Mouse (Mus musculus) common myeloid progenitor, adult 5-6 weeks (primary cell): ENCODE results near the gene Man1c1. TPM values are rescaled to one million over a fixed set of nuclear protein-coding genes. Genes with fewer than 3 reads are reported as not detected.

Experiments used
- ATAC-seq: replicated peaks from 2 replicates; pipeline ENCODE4 v1.8.0; 2016; ENCODE audit warnings: low read depth, mild to moderate bottlenecking, moderate TSS enrichment, inconsistent platforms; ENCODE audit not compliant: poor library complexity, severe bottlenecking
- total RNA-seq: library from RNA; stranded (forward); fragments of 200-1000, 187-1606 nt; gene quantifications from 2 replicates; pipeline ENCODE4 v1.2.3, GENCODE M21; 2017

Gene Man1c1
- total RNA-seq: 1.2 and 1.6 TPM in 2 replicates

- peak; percentile 90 for ATAC-seq
These were observed at the start of gene Man1c1 for GRCm38 (mm10) chr4:134703835-134704546. TSS of gene Man1c1 (minus strand) at chr4:134704290.

- ATAC-seq: peak; percentile 36
These were observed 49.6 kb upstream of the Man1c1 start for GRCm38 (mm10) chr4:134753516-134754261.

- no peak for ATAC-seq
These were observed 48.9 kb upstream of the Man1c1 start for GRCm38 (mm10) chr4:134752911-134753426.

DNA sequence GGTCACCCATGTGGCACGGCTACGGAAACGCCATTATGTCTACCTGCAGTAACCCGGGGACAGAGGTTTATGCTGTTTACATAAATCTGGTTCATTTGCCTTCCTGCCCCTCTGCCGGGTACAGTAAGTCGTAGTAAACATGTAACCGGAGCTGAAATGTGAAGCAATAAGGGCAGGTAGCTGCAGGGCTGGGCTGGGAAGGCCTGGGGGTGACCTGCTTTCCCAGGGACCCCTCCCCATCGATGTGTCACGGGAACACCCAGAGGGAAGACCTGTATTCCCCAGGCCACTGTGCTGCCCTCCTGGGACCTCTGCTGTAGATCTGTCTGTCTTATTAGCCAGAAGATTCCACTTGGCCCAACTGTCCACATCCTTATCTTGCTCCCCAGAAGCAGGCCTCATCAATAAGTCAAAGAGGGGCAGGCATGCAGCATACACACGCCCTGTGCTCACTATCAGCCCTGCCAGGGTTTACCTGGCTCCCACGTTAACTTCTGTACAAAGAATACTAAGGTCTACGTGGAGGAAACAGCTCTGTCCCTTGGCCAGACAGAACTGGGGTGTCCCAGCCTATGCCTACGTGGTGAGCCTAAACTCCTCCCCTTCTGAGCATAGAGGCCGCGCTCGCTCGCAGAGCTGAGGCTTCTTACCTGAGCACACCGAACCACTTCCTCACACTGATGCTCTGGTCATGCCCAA lies 47.7 kb upstream of the Man1c1 start:
- no peak for ATAC-seq

DNA sequence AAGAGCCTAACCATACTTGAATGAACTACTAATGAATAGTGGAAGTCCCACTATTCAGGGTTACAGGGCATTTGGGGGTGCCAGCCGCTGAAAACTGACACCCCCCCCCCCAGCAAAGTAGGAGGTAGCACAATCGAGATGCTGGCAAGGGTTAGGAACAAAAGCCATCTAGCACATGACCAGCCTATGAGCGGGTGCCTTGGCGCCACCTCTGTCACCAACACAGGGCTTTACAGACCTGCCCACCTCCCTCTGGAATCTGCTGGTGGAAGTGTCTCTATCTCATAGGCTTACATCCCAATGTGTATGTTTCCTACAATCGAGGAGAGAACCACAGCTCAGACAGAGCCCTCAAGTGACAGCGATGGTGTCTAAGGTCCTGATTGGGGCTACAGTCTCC lies 46.7 kb upstream of the Man1c1 start:
- no peak for ATAC-seq

DNA sequence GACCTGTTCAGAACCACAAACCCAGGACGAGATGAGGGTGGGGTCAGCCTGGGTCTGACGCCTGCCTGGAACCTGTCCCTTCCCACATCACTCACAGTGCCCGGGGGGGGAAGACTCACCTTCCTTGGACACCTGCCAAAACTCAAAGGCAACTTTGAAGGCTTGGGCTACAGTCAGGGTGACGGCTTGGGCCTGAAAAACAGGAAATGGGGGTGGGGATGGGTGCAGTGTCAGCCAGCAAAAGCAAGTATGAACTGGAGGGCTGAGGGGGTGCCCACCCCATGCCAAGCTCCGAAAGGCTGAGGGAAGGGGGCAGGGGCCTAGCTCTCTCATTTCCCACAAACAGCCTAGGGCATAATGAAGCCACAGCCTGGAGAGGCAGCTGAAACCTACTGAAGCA lies 46.2 kb upstream of the Man1c1 start:
- ATAC-seq: no peak

DNA sequence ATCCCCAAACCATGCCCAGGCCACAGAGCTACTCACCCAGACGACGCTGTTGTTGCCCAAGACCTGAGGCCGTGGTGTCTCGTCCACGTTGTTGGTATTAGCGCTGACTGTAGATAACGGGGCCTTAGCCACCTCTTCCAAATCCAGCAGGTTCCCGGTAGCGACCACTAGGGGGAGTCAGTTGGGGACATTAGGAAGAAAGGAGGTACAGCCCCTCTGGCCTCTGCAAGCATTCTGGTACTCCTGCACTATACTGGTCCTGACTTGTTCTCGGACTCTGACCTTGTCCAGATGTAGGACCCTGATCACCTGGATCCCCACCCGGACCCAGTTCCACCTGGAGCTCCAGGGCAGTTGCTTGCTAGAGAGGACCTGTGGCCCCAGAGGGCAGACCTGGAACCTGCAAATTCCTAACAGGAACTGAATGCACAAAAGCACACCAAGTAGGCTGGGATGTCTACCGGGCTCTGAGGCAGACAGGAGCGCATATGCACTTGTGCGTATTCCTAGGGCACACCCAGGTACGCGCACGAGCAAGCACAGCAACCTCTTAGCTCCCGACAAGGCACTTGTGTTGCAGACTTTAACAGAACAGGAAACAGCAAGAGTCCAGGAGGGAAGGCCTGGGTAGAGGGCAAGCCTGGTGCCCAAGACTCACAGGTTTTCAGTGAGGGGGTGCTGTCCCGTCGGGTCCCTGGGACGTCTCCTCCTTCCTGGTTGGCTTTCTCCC lies 45.4 kb upstream of the Man1c1 start:
- ATAC-seq: peak; percentile 46

DNA sequence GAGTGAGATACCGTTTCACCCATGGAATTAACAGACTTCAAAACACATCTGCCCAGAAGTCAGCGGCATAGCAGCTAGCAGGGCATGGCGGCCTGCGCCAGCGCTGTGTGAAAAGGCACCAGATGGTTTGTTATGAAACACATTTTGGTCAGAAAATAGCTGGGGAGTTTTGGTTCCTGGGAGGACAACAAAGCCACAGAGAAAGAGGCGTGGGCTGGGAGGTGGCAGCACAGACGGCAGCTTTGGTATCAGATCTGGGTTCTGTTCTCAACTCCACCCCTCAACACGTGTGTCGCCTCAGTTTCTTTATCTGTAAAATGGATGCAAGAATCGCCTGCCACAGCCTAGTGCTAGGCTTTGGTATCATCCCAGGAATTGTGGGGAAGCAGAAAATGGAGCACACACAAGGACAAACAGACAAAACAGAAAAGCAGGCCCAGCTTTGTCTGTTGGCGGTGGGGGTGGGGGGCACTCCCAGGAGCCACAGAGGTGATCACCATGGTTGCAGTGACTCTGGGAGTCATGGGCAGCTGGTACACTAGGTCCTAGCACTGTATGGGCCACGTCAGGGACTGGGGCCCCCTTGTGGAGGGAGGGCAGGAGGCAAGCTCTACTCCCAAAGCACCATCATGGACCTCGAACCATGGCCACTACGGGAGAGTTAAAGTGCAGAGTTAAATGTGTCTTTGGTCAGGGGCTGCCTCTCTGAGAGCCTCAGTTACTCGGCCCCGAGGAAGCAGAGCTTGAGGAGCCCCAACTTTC lies 42.0 kb upstream of the Man1c1 start:
- ATAC-seq: 0 out of 2 replicates have a peak, but pooled peaks have one; percentile 33

DNA sequence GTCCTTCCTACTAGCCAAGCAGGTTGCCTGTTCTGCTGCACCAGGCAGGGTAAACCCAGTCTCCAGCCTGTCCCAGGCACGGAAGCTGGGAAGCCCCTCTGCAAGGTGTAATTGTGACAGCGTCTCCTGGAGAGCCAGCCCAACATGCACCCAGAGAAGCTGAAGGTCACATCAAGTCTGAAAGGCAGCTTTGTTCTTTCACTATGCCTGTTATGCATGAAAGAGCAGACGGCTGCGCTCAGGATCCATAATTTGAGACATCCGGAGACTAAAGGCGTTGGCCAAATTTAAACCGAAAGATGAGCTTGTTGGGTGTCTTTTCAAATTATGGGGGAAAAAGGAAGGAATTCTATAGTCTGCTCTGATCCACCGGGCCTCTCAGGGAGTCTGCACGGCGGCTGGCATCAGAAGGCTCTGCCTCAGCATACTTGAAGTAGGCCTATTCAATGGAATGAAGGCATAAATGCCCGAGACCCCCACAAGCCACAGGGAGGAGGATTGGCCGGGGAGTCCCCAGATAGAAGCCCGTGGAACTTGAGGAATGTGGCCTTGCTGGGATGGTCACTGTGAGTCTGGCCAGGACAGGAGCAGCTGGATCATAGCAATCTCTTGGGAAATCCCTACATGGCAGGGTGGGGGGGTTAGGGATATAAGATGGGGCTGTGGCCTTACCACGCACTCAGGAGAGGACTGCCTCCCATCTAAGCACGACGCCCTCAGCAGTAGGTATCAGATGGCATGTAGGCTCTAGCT lies 40.0 kb upstream of the Man1c1 start:
- no peak for ATAC-seq

- ATAC-seq: no peak
These were observed 37.9 kb upstream of the Man1c1 start for GRCm38 (mm10) chr4:134741949-134742348.

DNA sequence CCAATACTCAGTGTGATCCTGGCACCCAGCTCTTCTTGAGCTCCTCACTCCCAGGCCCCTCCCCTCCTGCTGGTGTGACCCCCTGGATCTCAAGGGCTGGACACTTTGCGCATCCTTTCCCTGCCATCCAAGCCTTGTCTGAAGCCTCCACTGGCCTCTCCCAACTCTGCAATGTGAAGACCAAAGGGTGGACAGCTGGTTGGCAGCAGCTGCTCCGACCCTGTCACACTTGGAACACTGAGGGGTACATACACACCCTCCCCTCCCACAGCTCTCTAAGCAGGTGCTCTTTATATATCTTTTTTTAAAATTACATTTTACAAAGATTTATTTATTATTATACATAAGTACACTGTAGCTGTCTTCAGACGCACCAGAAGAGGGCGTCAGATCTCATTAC lies 36.1 kb upstream of the Man1c1 start:
- no peak for ATAC-seq

GRCm38 (mm10) chr4:134739530-134739929 lies 35.4 kb upstream of the Man1c1 start:
- no peak for ATAC-seq

DNA sequence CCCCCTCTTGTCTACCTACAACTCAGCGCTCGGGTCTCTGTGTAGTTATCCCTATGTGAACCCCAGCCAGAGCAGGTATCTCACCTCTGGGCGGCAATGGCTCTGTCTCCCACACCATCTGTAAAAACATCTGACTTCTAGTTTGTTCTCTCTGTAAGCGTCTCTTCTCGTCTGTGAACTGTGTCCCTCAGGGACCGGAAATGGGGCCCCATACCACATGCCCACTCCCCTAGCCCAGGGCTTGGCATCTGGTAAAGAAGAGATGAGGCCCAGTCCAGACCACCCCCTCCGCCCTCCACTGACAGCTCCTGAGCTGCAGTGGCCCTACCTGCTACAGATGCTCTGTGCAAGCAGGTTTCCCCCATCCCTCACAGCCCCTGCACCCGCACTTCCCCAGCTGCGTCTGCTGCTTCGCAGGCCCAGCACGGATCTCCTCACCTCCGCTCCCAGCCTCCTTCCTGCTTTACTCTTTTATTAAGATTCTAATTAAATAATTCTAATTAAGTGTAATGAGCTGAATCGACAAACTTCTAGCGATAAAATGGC lies 33.3 kb upstream of the Man1c1 start:
- no peak for ATAC-seq

DNA sequence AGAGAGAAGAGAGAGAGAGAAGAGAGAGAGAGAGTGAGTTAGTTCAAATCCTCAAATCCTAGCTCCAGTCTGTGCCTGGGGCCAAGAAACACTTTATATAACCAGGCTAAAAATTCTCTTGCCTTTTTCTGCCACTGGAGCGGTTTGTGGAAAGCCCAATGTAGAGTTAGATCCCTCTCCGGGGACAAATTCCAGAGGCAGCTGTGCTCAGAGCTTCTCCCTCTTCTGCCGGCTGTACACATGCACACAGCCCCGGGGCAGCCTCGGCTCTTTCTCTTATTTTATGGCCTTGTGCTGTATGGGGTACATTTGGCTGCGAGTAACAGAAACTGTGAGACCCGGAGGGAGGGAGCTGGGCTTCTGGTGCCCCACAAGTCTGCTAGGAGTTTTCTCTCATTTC lies 32.1 kb upstream of the Man1c1 start:
- ATAC-seq: no peak

DNA sequence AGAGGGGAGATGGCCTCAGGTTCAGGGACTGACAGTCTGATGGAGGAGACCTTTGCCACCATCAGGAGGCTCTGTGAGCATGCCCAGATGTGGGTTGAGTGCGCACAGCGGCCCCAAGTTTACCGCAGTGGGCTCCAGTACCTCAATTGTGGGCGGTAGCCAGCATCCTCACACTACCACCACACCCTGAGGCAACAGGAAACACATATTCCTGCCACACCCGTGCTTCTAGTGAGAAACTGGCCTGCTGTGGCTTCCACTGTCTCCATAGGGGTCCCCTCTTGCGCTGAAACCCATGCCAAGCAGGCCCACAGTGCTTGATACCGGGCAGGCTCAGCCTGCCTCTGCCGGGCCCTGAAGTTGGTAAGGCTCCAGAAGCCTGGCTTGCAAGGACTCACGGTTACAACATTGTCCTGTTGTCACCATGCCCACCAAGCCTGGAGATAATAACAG lies 30.6 kb upstream of the Man1c1 start:
- peak; percentile 78 for ATAC-seq

DNA sequence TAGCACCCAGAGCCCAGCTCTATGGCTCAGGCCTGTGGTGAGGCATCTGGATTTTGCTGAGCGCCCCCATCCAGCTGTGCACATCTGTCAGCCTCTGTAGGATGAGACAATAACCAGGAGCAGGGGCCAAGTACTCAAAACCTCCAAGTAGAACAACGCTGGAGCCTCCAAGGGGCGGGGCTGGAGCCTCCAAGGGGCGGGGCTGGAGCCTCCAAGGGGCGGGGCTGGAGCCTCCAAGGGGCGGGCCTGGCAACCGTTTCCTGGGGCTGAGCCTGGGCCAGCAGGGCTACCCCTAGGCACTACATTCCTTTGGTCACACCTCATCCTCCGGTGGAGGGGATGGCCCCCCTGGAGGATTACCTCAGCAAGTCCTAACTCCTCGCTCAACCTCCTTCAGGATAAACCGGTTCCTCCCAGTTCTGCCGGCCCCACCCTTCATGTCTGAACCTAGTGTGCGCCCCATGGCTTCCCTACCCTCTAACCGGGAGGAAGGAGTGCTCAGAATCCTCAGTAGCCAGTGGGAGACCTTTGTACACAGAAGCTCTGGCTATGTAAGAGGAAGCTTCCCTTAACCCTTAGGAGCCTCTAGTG lies 30.0 kb upstream of the Man1c1 start:
- ATAC-seq: peak; percentile 49

GRCm38 (mm10) chr4:134733371-134733770 lies 29.3 kb upstream of the Man1c1 start:
- no peak for ATAC-seq

DNA sequence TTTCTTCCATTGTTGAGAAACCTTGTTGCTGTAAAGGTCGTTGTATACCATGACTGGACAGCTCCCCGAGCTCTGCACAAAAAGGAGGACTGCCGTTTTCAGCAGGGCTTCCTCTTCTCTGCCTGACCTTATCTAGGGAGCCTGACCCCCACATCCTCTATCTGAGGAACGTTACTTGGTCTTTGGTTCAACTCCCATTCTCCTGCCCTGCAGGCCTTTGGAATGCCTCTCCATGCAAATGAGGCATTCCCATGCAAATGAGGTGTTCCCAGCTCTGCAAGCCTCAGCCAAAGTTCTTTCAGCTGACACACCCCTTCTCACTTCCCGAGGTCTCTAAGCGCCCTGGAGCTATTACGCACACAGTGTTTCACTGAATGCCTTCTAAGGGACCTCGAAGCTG lies 26.0 kb upstream of the Man1c1 start:
- peak; percentile 11; the same call in 1 of the 2 replicates for ATAC-seq
